Mouse (Mus musculus) thymus, adult 2 months (tissue): Measurements from ENCODE around the gene Pde5a. TPM values are rescaled to one million over a fixed set of nuclear protein-coding genes. Genes with fewer than 3 reads are reported as not detected.

Source experiments
- DNase-seq: peaks from one replicate; pipeline ENCODE4 v3.0.0; 2021
- H3K27ac ChIP-seq: fragments of 200-500 bp; 2 replicates; pipeline ENCODE4 v1.5.1; 2012; ENCODE audit warnings: low read length, control low read depth; ENCODE audit not compliant: control insufficient read depth, insufficient read depth
- H3K27me3 ChIP-seq: fragments of 200-500 bp; 2 replicates; pipeline ENCODE4 v1.6.1; 2012; ENCODE audit warnings: mild to moderate bottlenecking, low read length, moderate library complexity, mixed read lengths; ENCODE audit not compliant: control insufficient read depth, insufficient read depth
- H3K36me3 ChIP-seq: fragments of 200-500 bp; 2 replicates; pipeline ENCODE4 v1.6.1; 2012; ENCODE audit warnings: mild to moderate bottlenecking, low read length, moderate library complexity; ENCODE audit not compliant: control insufficient read depth, insufficient read depth
- H3K4me1 ChIP-seq: fragments of 200-500 bp; replicated peaks from 2 replicates; pipeline ENCODE4 v1.6.1; 2012; ENCODE audit warnings: low read length; ENCODE audit not compliant: control insufficient read depth, insufficient read depth
- H3K4me3 ChIP-seq: fragments of 200-500 bp; 2 replicates; pipeline ENCODE4 v1.5.1; 2012; ENCODE audit warnings: mild to moderate bottlenecking, low read length, control low read depth, moderate library complexity; ENCODE audit not compliant: control insufficient read depth, insufficient read depth
- CTCF ChIP-seq: fragments of 200-500 bp; IDR thresholded peaks from 2 replicates; pipeline ENCODE4 v1.5.1; 2012; ENCODE audit warnings: mild to moderate bottlenecking, control low read depth, low read length, moderate library complexity, borderline replicate concordance; ENCODE audit not compliant: control insufficient read depth, poor library complexity, insufficient read depth; ENCODE audit errors: extremely low read depth
- POLR2A ChIP-seq: fragments of 200-500 bp; IDR thresholded peaks from 2 replicates; pipeline ENCODE4 v1.6.1; 2012; ENCODE audit warnings: mild to moderate bottlenecking, low read length, control low read depth, moderate library complexity; ENCODE audit not compliant: control insufficient read depth, poor library complexity, insufficient read depth; ENCODE audit errors: extremely low read depth
- WGBS: fragments of 180-500 bp; shearing (Covaris S2); methylation state at CpG from one replicate; pipeline ENCODE4 v1.1.7; 2018; 5-methylcytosine and 5-hydroxymethylcytosine counted together
- polyA plus RNA-seq: library from polyadenylated mRNA; depleted of rRNA; stranded (reverse); fragments of >200 nt; gene quantifications from 2 replicates; pipeline ENCODE4 v1.2.3, GENCODE M21; 2012

Gene Pde5a
- polyA plus RNA-seq, 1 experiment, result 2.6 TPM

DNA sequence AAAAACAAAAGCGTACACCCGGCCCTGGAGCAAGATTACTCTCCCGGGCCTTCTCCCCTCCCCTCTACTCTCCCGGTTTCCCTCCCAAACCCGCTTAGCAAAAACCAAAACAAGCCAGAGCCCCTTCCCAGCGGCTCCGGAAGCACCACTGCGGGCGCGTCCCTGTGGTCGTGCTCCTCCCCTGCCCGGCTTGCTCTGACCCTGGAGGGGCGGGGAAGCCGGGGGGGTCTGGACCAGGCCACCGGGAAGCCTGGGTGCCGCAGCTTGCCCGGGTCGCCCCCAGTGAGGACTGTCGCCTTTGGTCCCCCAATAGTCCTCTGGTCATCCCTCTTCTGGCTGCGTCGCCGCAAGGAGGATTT, 833 bp downstream of the Pde5a start:
- Histone ChIP-seq H3K4me1 (no peaks in the 10 kb centered on the region), H3K36me3 (no peaks in the 10 kb centered on the region), H3K4me3 (peak overlapping the region; percentile 64), H3K27ac (no peak overlapping the region), H3K27me3 (no peaks in the 10 kb centered on the region)
- peak; percentile 54 for DNase-seq
- 1% methylated on average over 22 of the region's 22 CpGs for WGBS
- no peak for TF ChIP-seq POLR2A
- peak; percentile 23; the same call in 1 of the 2 replicates for TF ChIP-seq CTCF

DNA sequence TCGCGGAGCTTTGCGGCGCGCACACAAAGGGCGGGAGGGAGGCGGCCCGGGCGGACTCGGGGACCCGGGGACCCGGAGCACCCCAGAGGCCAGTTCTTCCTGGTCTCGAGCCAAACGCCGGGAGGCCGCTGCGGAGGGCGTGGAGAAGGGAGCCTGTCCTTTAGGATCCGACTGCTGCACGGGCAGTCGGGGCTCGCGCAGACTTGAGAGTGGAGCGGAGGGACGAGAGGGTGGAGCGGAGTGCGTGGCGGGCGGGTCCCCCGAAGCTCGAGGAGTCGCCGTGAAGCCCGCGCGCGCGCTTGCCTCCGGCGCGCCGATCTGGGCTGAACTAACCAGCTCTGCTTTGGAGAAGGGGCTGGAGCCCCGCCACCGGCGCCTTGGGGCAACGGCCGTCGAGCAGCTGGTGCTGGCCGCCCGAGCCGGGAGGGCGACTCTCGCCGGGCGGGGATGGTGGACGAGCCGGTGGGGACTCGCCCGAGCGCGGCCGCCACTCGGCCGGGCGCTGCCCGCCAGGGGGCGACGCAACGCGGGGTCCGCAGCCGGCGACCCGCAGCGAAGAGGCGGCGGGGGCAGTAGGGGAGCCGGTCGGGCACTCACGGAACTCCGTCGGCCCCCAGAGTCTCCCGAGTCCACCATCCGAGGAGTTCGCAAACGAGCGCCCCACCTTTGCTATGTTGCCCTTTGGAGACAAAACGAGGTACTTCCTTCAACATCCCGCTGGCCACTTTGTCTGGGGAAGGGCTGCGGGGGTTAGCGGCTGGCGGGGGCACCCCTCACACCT, 1.4 kb downstream of the Pde5a start:
- peak; percentile 93; the same call in 1 of the 2 replicates for TF ChIP-seq CTCF
- 0 out of 2 replicates have a peak, but pooled peaks have one; percentile 5 for TF ChIP-seq POLR2A
- no peak overlapping the region for H3K27ac ChIP-seq
- 1% methylated on average over 91 of the region's 92 CpGs for WGBS
- peak; percentile 63 for DNase-seq
- H3K36me3 ChIP-seq, result no peaks in the 10 kb centered on the region
- no peaks in the 10 kb centered on the region for H3K27me3 ChIP-seq
- H3K4me1 ChIP-seq, result no peaks in the 10 kb centered on the region
- H3K4me3 ChIP-seq, result peak overlapping the region; percentile 64

GRCm38 (mm10) chr3:122730741-122731235, 2.0 kb downstream of the Pde5a start:
- 11% methylated on average over 13 of the region's 13 CpGs for WGBS
- TF ChIP-seq POLR2A, result no peak
- no peak for TF ChIP-seq CTCF
- Histone ChIP-seq H3K4me3 (peak overlapping the region; percentile 64), H3K27me3 (no peaks in the 10 kb centered on the region), H3K36me3 (no peaks in the 10 kb centered on the region), H3K27ac (no peak overlapping the region), H3K4me1 (no peaks in the 10 kb centered on the region)
- no peak for DNase-seq

GRCm38 (mm10) chr3:122733806-122734205, 5.1 kb downstream of the Pde5a start:
- no peak overlapping the region for H3K27ac ChIP-seq
- no peak overlapping the region for H3K4me3 ChIP-seq
- WGBS, result 95% methylated on average over 3 of the region's 3 CpGs
- no peak for DNase-seq
- H3K4me1 ChIP-seq, result no peaks in the 10 kb centered on the region
- H3K36me3 ChIP-seq, result no peaks in the 10 kb centered on the region
- H3K27me3 ChIP-seq, result no peaks in the 10 kb centered on the region
- TF ChIP-seq POLR2A (no peak), CTCF (no peak)

DNA sequence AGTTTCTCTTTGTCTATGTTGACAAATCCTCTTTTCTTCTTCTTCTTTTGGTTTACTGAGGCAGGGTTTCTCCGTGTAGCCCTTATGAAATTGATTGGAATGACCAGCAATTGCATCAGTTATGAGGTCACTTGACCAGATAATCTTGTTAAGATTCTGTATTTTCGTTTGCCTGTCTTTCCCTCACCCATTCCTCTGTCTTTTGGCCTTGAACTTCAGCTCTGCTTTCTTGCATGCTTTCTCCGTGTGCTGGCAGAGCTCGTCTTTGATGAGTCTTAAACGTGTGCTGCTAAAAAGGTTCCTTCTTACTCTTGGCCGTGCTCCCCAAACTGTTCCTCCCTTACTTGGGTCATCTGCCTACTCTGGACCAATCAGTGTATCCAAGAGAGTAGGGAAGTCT, 5.6 kb downstream of the Pde5a start:
- Histone ChIP-seq H3K36me3 (no peaks in the 10 kb centered on the region), H3K4me1 (no peaks in the 10 kb centered on the region), H3K27me3 (no peaks in the 10 kb centered on the region), H3K27ac (no peak overlapping the region), H3K4me3 (no peak overlapping the region)
- DNase-seq, result no peak
- no peak for TF ChIP-seq CTCF
- TF ChIP-seq POLR2A, result no peak
- WGBS, result 92% methylated on average over 6 of the region's 6 CpGs

DNA sequence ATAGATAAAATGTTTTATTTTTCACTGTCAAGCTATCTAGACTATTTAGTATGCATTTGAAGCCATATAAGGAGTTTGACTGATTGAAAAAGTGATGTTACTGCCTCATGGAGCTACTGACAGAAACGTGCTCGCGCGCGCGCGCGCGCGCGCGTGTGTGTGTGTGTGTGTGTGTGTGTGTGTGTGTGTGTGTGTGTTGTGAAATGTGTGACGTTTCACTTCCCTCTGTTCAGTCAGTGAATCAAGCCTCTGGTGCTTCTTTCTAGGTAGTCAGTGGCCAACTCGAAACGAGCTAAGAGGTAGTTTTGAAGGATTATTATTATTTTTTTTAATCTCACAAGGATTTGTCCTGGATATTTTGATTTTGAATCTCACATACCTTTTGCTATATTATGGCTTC, 10.7 kb downstream of the Pde5a start:
- DNase-seq, result no peak
- H3K36me3 ChIP-seq, result no peaks in the 10 kb centered on the region
- H3K27ac ChIP-seq, result no peak overlapping the region
- no peaks in the 10 kb centered on the region for H3K4me1 ChIP-seq
- no peak overlapping the region for H3K4me3 ChIP-seq
- H3K27me3 ChIP-seq, result no peaks in the 10 kb centered on the region
- 96% methylated on average over 15 of the region's 15 CpGs for WGBS
- TF ChIP-seq POLR2A (no peak), CTCF (no peak)
